Mouse (Mus musculus) neural tube, embryonic 10.5 days (tissue): ENCODE results near the gene Dysf.

Experiments used
- DNase-seq: peaks from one replicate; pipeline ENCODE4 v3.0.0-alpha.2; 2017; ENCODE audit warnings: low spot score; ENCODE audit errors: extremely low spot score

Dysf gene

DNA sequence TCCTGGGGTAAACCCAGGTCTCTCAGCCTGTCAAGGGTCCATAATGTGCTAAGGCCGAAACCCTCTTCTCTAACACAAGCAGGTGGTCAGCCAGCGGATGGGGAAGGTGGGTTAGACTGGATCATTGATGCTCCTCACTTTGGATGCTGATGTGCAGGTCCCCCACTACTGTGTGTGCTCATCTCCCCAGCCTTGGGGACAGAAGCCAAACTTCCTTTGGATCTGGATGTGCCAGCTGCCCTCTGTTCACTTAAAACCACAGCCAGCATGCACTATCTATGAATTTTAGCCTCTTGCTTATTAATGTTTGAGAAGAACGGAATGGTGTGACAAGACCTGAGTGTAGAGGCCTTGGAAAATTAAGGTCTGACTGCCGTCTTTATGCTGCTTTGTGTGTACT is 150.7 kb downstream of the Dysf start:
- no peak for DNase-seq

DNA sequence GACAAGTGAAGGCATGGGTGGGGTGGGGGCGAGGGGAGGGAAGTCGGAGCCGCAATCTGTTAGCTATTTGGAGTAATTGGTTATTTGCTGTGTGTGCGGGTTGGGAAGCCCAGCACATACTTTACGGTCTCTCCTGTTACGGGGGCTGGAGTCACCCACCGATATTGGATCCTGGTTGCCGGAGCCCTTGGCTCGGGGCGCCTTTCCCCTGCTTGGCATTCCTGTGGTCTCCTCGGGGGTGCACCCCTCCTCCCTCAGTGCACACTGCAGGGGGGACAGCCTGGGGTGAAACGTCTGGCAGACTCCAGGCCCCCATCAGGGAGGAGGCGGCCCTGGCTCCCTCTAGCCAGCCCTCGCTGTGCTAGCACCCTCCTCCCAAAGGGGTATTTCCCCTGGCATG is 159.2 kb downstream of the Dysf start:
- no peak for DNase-seq

DNA sequence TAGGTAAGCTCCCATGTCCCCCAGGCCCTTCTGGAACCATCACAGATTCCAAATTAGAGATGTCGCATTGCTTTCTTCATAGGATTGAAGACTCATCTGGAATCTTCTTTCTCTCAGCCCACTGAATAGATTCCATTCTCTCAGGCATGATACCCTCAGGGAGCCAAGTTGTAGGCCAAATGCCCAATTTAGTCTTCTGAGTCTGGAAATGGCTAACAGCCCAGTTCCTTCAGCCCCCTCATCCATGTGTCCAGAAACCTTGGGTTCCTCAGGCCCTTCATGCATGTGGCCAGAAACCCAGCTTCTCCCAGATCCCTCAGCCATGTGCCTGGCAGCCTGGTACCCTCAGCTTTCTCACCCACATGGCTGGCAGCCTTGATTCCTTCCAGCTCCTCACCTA is 160.2 kb downstream of the Dysf start:
- DNase-seq: no peak

DNA sequence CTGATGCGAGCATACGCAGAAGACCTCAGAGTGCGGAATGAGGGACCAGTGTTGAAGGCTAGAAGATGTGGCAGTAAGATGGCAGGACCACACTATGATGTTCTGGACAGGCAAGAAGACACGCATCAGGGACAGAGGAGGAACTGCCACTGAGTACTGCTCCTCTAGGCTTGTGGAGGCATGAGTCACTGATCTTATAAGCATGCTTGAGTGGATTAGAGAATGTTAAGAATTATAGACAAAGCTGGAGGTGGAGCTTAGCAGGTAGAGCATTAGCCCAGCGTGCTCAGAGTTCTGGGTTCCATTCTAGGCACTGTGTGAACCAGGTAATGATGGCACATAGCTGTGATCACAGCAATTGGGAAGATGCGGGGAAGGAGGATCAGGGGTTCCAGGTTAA is 165.2 kb downstream of the Dysf start:
- DNase-seq: no peak

DNA sequence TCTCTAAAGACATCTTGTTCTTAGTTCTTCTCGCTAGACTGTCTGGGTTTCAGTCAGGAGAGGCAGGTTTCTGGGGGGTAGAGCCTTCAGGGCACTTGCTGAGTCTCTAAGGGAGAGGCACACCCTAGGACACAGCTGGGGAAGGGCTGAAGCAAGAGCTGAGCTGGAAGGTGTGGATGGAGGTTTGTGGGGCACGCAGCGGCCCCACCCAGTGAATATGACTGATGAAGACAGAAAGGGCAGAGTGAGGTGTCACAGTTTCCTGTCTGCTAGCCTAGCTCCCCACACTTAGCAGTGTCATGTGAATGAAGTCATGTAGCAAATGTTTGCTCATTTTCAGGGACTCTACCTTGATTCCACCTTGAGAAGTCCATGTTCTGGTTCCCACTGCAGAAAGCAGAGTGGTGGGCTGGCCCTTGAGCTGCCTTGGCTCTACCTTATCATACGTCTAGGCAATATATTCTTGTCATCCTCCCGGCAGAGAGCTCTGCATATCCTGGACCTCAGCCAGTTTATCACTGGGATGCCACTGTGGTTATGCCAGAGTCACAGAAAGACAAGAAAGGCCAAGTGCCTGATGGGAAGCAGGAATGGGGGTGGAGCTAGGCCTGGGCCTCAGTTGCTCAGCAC is 170.5 kb downstream of the Dysf start:
- DNase-seq: no peak

DNA sequence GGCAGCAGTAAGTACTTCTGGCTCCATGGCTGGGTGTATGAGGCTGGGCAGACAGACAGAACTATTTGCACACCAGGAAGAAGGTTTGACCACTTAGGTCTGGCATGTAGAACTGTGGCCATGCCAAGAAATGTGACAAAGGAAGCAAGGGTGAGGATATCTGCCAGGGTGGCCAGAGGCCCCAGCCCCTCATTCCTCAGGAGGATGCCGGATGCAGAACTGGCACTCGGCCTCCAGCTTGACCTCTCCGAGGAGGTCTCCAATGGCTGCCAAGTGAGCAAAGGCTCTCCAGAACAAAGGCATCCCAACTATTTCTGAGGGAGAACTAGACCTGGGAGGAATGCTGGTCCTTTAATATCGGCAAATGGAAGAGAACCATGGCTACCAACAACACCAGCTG is 173.1 kb downstream of the Dysf start:
- no peak for DNase-seq

DNA sequence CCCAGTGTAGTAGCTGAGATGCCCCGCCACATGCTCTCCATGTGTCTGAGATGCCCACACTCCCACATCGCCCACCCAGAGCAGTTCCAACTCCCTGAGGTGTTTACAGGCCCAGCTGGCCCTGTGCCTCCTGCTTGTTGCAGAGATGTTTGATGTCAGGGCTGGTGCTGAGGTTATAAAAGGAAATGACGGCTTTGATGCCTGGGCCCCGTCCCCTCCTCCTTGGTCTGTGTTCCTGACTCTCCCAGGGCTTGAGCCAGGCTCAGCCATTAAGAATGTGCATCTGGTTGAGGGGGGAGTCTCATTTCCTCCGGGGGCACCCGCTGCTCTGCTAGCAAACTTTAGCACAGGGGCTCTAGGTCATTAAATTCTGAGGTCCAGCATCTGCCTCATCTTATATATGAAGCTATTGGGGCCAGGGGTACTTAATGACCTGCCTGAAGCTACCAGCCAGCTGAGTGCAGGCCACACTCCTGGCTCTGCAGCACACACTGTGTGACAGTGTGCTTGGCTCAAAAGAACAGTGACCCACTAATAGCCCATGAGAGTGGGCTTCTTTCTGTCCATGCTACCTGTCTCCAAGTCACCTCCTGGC is 183.4 kb downstream of the Dysf start:
- DNase-seq: no peak

DNA sequence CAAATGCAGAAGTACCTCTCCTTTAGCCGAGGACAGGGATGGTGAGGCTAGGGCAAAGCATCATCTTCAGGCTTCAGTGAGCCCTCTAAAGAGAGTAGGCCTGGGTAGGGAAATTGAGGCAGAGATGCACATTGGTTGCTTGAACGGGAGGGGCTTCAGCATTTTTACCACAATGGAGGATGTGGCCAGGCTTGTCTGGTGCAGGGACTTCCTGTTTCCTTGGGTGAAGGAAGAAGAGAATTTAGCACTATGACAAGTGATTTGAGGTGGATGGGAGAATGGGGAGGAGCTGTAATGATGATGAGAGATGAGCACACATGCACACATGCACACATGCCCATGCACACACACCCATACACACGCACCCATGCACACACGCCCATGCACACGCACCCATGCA is 188.1 kb downstream of the Dysf start:
- DNase-seq: no peak

DNA sequence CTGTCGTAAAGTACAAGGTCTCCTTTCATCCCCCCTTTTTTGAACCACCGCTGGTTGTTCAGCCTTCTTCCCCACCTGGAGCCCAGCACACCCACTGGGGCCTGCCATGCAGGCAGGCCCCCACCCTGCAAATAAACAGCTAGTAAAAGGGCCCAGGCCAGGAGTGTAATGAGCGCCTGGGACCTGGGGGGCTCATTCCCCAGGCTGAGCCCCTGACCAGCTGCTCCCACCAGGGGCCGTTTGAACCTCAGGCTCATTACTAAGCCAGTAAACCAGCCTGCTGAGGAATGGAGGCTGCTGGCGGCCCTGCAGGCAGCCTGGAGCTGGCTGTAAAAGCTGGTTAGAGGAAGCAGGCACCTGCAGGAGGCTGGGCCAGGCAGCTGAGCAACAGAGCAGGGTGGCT is 189.4 kb downstream of the Dysf start:
- DNase-seq: no peak

DNA sequence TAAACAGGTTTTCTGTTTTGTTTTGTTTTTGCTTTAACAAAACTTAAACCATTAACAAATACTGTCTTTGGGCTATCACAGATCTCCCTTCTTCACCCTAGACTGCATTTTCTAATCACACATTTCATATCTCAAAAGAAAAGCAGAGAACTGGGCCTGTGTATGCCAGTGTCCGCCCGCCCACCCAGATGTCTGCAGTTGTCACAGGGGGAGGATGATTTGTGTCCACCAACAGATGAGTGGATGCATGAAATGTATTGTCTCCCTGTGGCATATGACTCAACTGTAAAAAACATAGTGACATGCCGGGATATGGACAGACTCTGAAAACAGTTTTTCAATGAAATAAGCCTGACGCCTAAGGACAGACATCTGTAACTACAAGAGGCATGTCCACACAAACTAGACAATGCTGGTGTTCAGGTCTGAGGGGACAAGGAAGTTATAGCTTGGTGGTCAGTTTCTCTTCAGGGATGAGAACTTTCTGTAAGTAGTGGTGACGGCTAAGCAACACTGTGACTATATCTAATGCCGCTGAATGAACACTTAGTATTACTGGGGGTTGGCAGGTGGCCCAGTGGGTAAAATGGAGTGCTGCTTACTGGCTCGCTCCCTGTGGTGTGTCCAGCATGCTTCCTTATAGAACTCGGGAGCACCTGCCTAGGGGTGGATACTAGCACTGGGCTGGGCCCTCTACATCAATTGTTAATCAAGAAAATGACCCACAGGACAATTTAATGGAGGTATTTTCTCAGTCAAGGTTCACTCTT is 193.5 kb downstream of the Dysf start:
- no peak for DNase-seq

DNA sequence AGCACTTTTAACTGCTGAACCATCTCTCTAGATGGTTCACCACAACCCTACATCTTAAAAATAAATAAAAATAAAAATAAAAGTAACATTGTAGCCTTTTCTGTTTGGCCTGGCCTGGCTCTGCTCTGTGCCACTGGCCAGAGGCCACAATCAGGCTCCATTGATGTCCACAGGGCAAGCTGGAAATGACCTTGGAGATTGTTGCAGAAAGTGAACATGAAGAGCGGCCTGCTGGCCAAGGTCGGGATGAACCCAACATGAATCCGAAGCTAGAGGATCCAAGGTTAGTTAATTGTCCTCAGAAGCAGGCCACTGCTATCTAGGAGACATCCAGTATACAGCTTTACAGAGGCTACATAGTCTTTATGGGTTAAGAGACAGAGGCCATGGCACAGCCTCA is 197.2 kb downstream of the Dysf start:
- DNase-seq: no peak

DNA sequence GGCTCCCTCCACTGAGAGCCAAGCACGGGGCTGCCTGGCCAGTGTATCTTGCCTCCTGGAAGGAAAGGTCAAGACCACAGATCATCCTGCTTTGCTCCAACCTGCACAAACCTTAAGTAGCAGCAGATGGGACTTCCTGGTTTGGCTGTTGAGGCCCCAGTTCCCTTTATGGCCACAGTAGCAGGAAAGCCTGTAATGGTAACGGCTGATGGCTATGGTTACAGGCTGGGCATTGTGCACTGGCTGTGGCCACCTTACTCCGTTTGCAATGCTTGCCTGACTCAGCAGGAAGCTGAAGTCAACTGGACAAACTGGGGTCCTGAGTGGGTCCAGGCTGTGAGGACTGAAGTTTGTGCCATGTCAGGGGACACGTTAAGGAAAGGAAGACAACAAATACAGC is 200.2 kb downstream of the Dysf start:
- no peak for DNase-seq

DNA sequence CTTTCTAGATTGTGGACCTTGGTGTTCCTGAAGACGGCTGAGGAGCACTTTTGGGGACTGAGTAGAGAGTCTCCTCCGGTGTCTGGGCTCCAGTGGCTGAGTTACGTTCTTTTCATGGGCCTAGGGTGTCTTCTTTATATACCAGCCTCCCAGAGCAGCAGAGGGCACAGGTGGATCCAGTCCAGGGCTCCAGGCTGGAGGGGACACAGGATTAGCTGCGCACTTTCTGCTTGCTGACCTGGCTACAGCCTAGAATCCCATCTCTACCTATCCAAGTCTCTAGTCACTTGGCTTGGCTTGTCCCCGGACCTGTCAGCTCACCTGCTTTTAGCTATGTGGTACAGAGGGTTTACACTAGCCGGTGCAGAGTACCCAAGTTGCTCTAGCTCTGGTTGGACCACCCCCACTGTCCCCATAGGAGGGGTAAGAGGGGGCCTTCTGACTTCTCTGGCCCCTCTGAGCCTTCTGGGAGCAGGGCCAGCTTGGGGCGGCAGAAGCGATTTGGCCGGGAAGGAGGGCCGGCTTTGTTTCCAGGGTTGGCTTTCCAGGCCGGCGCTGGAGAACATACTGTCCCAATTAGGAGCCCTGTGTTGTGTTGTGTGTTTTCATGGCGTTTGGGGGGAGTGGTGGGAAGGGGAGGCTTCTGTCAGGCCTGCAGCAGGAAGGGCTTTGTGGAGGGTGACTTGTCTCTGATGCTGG is 201.5 kb downstream of the Dysf start:
- no peak for DNase-seq

DNA sequence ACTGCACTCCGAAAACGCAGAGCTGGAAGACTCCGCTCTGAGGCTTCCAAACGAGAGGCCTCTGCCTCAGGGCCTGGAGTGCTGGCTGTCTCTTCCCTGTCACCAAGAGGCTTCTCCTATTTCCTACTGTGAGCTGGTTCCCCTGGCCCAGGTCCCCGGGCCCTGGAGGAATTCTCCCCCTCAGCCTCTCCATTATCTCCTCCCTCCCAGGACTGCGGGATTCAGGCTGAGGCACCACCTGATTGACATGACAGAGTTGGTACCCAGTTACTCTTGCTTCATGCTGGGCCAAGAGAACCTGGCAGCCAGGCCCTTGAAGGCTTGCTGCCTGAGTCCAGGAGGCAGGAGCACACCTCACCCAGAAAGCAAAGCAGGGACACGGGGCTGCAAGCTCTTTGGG is 203.1 kb downstream of the Dysf start:
- DNase-seq: no peak

DNA sequence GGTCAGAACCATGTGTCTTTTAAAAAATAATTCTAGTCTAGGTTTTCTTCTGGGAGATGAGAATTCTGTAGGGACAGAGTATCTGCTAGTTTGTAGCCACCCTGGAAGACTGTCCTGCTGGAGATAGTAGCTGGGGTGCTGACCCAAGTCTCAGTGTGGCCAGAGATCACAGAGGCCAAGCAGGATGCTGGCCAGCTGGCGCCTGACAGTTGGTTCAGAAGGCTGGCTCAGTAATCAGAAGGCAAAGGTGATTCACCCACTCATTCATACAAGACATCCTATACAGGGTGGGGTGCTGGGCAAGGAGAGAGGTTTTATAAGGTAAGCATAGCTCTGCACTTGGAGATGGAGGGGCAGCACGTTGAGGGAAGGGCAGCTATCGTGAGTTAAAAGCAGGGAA is 204.7 kb downstream of the Dysf start:
- no peak for DNase-seq

DNA sequence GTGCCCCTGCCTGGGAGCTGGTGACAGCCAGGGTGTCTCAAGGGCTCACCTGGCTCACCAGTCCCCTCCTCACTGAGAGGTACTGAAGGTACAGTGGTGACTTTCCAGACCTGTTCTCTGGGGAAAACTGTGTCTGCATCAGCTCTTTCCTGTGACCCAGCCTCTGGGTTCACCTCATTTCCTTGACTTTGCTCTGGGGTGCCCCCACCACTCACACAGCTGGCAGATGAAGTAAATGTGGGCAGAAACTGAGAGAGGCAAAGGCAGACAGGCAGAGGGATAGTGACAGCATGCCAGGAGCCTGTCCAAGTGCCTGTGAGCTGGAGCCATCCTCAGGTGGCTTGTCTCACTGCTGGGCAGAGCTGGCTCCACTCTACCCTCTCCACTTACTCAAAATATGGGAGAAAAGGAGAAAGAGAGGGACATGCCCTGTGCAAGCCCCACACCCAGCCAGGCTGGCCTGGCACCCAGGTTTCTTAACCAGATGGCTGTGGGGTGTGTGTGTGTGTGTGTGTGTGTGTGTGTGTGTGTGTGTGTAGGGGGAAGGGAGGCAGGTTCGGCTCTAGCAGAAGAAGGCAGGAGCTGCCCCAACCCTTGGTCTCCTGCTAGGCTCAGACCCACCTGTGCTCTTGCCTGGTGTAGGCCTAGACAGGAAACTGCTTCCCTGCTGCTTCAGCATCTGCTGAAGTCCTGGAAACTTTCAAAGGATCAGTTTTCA is 209.0 kb downstream of the Dysf start:
- DNase-seq: no peak

DNA sequence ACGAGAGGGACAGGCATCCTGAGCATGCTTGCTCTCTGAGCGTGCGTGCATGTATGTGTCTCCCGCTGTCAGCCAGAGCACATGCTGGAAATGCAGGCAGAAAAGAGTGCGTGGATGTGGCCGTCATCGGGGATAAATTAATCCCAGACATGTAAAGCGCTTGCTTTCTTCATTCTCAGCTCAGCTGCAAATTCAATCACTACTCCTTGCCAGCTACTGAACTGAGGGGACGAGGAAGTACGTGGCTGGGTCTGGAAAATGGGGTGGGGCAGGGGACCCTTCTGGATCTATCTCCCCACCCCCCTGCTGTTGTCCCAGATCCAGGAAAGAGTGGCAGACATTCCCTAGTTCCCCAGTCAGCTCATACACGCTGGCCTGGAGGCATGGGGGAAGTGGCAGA is 210.7 kb downstream of the Dysf start:
- no peak for DNase-seq

DNA sequence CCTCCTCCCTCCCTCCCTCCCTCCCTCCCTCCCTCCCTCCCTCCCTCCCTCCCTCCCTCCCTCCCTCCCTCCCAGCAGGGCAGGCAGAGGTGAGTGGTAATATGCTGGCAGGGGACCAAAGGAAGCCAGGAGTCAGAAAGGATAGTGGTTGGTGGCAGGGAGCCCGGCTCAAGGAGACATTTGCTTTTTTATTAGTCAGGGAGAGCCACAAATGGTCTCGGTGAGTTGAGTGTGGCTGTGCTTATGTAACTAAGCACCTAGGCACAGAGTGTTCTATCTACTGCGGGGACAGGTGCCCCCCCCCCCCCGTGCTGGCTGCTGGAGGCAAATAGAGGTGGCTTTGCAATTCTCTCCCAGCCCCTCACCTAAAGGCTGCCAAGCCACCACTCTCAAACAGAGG is 216.5 kb downstream of the Dysf start:
- no peak for DNase-seq

DNA sequence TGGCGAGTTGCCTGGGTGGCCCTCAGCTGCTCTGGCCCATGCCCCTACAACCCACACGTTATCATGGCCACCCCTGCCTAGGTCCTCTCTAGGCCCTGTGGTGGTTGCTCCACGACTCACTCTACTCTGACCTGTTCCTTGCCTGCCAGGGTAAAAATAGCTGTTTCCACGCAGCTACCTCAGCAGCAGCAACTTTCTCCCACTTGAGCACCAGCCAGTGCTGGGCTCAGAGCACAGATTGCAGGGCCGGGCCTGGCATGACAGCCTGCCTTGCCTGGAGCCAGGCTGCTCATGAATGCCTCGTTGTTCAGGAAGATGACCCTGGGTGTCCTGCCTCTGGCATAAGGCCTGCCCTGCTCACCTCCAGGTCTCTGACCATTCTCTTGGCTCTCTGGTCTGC is 217.2 kb downstream of the Dysf start:
- DNase-seq: no peak

DNA sequence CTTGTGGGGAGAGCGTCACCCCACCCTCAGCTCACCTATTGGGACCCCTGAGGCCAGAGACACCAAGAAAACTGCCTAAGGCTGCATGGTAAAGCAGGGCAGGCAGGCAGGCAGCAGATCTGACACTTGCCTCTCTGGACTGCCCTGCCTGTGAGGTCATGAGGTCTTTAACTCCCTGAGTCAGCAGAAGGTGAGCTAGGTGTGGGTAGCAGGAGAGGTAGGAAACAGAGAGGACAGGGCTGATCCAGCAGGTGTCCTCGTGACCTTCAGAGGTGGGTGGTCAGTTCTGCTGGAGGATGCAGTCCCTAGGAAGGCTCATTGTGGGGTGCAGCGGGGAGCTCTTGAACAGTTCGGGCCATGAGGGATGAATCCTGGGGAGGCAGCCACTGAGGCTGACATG is 219.8 kb downstream of the Dysf start:
- DNase-seq: no peak

DNA sequence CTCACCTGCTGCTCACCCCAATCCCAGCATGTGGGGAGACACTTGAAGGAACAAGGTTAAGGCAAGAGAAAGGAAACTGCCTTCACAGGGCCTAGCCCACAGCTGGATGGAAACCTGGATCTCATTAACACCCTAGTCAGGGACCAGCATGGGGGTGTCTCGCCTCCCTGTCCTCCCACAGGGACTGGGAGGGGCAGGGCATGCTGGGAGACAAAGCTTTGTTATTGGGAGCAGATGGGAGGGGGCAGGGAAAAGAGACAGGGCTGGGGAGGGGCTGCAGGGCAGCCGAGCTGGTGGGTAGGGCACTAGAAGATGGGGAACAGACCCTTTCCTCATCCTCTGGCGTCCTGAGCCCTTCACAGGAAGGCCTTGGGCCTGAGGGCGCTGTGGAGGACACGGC is 220.4 kb downstream of the Dysf start:
- no peak for DNase-seq

DNA sequence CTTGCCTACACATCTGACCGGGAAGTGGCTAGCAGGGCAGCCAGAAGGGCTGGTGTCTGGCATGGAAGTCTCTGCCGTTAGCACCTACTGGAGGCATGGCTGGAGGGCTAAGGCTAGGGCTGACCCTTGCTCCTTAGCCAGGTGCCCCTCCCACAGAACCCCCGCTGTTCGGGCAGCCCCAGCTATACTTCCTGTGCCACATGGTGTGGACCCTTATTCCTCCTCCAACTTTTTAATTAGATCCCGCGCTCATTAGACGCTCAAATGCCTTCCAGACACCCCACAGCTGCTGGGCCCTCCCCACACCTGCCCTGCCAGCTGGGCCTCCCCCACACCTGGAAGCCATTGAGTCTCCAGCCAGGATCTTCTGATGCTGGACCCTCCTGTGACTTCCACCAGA is 221.3 kb downstream of the Dysf start:
- DNase-seq: no peak
